Mouse (Mus musculus) spleen, adult 12 weeks (tissue): ENCODE data around the gene Runx3.
"Not testable (repeated sequence)": the region's sequence is repeated elsewhere in the genome, so short reads cannot be mapped to it uniquely, and the experiment has no call there.

ENCODE experiments used
- DNase-seq: peaks from one replicate; pipeline ENCODE4 v3.0.0; 2022; ENCODE audit warnings: low spot score

Gene Runx3

DNA sequence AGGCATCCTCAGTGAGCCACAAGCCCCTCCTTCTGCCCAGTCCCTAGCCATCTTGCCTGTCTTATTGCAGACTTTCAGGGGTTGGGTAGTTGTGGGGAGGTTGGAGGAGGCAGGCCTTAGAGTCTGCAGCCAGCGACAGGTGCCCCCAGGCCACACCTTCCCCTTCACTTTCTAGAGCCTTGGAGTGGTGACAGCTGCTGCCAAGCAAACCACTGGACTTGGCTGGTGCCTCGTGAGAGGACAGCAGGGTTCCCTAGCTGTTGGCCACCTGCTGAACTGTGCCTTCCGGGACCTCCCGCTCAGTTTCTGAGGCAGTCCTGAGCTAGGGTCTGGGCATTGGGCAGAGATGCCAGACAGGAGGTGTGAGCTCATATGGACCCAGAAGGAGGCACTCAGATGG lies 49.0 kb downstream of the Runx3 start:
- DNase-seq = no peak

DNA sequence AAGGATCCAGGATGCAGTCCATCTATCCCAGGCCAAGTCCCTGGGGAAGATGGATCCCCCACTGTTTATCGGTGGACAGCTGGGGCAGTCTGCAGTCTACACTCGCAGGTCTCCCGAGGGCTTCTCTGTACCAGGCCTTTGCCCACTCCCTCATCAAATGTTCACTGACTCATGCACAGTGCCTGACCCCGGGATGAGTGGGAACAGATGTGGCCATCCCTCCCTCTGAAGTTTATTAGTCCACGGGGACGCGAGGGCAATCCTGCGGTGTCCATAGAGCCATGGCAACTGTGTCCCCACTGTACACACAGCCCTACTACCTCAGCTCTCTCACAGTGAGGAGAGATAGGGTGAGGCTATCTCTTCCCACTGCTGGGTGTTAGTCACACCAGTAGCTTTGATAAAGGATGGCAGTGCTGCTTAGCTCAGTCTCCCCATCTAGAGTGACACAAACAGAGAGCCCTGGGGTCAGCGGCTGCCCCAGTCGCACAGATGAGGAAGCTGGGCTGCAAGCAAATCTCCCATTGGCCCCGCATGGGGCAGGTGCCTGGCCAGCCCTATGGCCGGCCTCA lies 50.9 kb downstream of the Runx3 start:
- no peak for DNase-seq

DNA sequence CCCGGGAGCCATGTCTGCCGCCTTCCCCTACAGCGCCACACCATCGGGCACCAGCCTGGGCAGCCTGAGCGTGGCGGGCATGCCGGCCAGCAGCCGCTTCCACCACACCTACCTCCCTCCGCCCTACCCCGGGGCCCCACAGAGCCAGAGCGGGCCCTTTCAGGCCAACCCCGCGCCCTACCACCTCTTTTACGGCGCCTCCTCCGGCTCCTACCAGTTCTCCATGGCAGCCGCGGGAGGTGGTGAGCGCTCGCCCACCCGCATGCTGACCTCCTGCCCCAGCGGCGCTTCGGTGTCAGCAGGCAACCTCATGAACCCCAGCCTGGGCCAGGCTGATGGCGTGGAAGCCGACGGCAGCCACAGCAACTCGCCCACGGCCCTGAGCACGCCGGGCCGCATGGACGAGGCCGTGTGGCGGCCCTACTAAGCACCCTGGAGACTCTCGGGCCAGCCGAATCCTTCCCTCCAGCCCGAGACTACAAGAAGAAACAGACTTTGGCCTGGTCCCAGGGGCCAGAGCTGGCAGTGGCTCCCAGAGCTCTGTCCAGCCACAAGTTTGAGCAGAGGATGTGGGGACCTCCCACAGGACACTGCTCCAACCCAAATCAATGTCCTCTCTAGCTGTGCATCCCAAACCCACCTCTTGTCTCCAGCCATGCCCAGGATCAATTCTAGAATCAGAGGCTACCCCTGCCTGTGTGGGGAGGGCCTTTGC lies 55.1 kb downstream of the Runx3 start:
- no peak for DNase-seq

DNA sequence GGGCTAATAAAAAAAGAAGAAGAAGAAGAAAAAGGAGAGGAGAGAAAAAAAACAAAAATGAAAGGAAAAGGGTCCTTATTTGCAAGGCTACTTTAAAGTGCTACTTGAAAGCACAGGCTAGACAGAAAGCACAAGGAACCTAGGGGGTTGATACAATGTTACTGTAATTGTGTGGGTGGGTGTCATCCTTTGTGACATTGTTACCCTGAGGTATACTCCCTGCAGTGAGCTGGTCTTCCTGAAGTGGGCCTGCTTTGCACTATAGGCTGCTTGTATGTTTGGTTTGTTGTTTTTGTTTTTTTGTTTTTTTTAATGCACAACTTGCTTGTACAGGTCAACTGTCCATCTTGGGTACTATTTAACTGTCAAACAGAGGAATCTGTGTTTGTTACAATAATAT lies 57.1 kb downstream of the Runx3 start:
- DNase-seq = no peak

DNA sequence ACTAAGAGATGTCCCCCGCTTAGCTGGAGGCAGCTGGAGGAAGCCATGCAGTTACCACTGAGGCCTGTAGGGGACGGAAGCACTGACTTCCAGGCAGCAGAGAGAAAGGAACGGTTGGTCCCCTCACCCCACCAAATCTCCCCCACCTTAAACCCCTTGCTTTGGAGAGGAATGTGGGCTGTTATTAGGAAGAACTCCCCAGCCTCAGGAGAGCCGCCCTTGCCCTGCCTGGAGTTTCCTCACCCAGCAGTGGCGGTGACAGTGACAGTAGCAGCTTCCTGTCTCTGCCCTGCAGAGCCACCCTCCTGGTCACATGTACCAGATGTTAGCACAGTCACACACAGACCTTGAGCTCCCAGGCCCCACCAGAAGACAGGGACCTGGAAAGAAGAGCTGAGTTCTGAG lies 58.6 kb downstream of the Runx3 start:
- DNase-seq = no peak

DNA sequence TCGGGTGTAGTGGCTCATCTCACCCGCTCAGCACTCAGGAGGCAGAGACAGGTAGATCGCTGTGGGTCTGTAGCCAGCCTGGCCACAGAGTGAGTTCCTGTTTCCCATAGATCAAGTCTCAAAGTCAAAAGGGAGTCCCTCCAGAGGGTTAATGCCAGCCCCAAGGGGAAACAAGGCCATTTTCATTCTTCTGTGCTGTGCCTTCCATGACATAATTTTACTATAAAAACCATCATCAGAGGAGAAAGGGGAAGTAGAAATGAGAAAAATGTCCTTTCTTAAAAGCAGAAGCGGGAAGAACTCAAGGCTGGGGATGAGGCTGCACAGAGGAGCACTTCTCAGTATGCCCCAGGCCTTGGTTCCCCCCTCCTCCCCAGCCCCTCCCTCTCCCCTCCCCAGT lies 61.4 kb downstream of the Runx3 start:
- no peak for DNase-seq

DNA sequence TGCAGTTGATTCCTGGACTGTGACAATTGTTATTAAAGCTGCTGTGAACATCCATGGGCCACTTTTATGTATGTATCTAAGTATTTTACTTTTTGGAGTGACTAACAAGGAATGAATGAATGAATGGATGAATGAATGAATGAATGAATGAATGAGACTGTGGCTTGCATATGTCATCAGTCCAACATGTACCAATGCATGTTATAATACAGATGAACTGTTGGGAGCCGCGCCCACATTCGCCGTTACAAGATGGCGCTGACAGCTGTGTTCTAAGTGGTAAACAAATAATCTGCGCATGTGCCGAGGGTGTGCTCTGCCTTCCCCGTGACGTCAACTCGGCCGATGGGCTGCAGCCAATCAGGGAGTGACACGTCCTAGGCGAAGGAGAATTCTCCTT lies 63.8 kb downstream of the Runx3 start:
- not testable (repeated sequence) for DNase-seq

DNA sequence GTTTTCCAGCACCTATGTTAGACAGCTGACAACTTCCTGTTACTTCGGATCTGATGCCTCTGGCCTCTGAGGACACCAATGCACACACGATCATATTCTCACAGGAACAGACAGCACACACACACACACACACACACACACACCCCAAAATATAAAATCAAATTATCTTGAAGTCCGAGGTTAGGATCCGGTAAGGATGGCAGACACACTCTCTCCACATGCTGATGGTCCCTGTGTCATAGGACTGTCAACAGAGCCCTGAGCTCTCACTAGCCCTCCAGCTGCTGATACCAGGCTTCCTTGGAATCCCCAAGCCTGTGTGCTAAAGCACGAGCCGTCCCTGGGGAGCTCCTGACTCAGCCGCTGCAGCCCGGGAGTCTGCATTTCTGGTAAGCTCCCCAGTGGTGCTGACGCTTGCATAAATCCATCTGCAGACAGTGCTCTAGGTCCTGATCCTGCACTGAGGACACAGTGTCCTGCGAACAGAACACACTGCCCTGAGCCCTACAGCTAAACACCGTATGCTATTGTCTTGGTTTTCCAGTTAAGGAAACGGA lies 69.1 kb downstream of the Runx3 start:
- DNase-seq = no peak

DNA sequence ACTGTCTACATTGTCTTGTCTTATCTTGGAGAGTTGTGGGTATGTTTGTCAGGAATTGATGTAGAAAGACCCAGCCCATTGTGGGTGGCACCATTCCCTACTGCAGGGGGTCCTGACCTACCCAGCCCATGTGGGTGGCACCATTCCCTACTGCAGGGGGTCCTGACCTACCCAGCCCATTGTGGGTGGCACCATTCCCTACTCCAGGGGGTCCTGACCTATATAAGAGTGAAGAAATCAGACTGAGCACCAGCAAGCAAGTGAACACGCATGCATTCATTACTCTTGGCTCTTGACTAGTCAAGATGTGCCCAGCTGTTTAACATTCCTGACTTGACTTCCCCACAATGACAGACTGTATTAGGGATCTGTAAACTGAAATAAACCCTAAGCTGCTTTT lies 69.9 kb downstream of the Runx3 start:
- no peak for DNase-seq

DNA sequence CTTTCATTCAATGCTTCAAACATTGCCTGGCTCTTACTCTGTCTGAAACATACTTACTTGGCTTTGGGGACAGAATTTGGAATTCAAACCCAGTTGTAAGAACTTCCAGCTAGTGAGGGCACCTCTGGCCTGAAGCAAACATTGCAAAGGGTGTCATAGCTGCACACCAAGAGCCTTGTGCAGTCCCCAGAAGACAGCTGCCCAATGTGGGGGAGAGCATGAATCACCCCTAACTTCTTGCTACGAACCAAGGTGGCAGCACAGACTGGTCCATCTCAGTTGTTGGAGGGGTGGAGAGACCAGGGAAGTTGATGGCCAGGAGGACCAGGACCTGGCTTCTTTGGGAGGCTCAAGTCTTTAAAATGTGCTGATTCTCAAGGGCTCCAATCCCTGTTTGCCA lies 70.7 kb downstream of the Runx3 start:
- no peak for DNase-seq

DNA sequence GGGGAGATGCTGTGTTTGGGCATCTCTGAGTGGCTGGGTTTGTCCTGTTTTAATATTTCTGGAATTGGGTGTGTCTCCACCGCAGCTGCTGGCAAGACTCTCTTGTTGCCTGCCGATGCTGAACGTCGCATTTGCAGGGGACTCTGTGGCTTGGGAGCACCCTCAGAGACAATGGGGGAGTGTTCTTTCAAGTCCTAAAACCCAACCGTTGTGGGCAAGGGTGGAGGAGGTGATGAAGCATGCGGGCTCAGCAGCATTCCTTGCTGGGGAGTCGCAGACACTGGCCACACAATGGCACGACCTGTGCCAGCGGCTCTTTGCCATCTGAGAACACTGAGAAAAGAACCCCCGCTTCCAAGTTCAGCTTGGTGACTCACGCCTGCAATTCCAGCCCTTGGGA lies 71.2 kb downstream of the Runx3 start:
- DNase-seq = no peak

DNA sequence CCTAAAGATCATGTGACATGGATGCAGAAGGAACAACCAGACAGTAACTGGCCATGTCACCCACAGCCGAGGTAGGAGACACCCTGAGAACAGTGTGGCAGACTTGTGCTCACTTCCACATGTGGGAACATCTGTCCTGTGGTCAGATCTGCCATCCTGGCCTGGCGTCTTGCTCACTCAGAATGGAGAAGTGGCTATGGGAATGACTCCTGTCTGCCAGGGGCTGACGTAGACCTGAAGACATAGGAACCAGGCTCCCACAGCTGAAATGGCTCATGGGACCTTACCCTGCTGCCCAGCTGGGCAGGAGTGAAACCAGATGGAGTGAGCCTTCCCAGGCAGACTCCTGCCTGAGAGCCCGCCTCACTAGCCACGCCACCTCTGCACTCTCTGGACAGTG lies 72.4 kb downstream of the Runx3 start:
- no peak for DNase-seq

DNA sequence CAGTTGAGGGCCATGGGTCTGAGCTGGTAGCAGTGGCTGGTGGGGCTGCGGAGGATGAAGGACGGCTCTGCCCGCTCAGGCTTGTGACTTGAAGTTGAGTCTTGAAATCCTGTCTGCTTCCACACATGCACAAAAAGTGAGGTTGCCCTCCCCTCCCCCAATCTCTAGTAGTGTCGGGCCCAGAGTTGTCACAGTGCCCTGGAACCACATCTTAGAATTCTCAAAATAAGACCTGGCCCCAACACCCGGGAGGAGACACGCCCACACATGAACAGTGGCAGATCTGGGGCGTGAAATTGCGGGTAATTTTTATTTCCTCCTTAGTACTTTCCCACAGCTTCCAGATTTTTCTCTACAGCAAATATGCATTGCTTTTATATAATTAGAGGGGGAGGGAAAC lies 77.4 kb downstream of the Runx3 start:
- DNase-seq = no peak

DNA sequence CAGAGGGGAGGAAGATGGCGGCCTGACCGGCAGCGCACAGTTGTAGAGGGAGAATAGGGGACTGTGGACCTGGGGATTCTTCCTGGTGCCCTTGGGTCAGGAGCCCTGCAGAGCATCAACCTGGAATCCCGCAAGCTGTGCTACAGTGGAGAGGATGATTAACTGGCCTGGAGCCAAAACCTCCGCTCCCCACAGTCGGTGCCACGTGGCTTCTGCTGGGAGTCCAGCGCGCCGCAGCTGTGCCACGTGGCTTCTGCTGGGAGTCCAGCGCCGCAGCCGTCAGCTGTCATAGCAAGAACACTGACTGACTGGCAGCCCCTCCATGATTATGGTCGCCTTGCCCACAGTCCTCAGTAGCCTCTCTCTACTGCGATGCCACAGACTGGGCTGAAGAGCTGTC lies 81.3 kb downstream of the Runx3 start:
- DNase-seq = no peak

DNA sequence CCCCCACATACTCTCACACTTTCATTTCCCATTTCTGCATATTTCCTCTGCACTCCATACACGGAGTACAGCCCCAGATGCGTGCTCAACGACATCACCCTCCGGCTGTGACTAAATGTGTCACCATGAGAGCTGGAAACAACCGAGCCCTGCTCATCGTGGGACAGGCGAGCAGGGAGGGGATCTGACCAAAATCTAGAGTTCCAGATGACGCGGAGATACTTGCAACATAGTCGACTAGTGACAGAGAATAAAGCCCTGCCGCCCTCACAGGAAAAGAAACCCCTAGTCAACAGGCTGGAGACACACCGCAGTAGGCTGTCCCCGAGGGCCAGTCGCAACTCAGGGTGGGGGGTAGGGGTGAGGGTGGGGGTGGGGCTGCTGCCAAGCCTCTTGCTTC lies 82.8 kb downstream of the Runx3 start:
- peak; percentile 27 for DNase-seq

DNA sequence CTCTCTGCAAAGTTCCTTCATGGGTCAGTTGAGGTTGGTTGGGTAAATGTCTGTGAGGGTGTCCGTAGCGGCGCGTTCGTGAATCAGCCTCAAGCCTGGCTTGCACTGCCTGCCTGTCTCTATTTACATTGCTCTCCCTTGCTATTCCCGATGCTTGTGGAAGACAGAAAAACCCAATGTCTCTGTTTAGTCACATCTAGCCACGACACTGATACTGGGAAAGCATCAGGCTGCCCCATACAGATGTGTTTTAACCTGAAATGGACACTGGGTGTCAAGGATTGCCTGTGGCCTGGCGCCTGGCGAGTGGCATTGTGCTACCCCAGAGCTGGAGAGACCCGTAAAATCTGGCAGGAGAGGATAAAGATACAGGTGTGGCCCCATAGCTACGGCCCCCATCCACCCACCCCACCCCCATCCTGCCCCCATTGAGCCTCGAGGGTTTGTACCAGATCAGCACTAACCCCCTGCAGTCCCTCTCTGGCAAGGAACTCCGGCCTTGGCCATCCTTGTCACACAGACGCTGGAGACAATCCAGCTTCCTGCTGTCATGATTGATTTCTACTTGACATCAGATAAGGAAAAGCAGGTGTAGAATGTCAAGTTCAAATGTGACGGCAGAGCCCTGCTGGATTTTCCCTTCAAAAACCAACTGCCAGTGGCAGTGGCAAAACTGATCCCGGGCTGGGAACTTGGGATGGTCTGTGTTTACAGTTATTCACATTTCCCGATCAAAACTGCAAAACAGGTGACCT lies 83.5 kb downstream of the Runx3 start:
- no peak for DNase-seq

DNA sequence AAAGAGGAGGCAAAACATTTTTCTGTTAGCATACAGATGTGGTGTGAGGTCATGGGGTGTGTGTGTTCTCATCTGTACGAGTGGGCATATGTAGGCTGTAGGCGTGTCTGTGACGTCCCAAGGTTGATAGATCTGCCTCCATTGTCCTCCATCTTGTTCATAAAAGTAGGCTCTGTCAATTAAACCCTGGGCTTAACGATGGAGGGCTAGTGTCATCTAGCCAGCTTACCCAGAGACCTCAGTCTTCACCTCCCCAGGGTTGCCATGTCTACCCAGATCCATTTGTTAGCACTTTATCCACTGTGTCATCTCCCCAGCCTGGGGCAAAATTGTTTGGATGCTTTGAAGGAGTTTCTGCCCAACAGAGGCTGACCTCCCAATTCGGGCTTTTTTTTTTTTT lies 84.2 kb downstream of the Runx3 start:
- no peak for DNase-seq

DNA sequence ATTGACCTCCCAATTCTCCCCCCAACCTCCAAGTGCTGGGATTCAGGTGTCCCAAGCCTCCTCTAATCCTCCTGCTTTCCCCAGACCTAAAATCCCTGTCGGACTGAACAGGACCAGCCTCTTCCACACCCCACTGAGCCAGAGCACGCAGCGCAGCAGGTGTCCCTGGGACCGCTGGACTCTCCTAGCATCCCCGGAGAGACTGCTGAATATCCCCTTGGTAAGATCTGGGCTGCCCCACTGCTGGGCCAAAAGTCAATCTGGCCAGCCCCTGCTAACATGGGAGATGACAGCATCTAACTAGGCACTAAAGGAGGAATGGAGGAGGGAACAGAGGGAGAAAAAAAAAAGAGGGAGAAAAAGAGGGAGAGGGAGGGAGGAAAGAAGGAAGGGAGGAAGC lies 84.8 kb downstream of the Runx3 start:
- DNase-seq = no peak

DNA sequence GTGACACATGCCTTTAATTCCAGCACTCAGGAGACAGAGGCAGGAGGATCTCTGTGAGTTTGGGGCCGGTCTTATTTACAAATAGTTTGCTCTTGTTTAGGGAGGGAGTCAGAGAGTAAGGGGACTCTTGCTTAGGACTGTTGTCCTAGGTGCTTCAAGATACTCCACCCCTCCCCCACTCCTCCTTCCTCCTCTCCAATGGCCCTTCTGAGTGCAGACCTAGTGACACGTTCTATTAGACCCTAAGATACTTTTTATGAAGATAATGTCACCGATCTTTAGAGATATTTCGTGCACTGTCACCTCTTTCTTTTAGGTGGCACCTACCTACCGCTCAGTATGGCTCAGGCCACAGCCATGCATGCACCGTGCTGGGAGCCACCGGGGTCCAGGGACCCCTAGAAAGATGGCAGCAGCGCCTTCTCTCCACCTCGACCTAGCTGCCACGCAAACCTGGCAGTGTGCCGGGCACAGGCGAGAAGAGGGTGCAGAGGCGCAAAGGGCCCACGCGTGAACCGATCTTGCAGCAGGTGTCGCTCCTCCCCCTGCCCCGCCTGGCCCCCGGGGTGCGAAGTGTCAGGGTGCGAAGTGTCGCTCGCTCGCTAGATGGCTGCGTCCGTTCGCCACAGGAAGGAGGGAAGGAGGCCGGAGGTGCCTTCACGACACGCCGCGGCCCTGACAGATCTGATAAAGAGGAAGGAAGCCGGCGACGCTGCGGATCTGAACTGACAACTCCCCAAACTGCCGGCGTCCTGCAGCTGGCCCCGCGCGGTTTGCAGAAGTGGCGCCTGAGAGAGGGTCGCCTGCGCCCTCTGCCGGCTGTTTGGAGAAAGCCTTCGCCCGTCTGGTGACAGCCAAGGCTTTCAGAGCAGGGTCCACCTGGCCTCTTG lies 85.5 kb downstream of the Runx3 start:
- DNase-seq = peak; percentile 76

DNA sequence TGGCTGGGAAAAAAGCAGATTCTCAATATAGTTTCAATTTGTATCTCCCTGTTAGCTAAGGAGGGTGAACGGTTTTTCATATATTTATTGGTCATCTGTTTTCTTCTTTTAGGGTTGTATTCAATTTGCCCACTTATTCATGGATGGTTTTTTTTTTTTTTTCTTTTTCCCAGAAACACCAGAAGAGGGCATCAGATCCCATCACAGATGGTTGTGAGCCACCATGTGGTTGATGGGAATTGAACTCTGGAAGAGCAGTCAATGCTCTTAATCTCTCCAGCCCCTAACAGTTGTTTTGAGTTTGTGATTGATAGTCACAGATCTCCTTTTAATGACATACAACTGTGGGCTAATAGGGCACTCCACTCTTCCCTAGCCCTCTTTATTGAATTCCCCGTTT lies 89.4 kb downstream of the Runx3 start:
- DNase-seq = no peak

DNA sequence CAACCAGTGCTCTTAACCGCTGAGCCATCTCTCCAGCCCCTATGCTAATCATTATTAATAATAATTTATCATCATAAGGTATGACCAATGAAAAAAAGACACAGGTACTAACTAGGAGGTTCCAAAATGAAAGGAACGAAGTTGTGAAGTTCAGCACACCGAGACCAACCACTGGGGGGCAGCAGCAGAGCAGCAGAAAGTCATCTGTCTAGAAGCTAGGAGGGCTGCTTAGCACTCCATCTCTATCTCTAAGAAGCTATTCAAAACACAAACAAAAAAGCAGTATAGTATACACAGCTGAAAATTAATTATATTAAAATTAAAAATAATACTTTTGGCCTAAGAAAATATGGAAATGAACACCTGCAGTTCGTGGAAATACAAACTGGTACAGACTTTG lies 99.2 kb downstream of the Runx3 start:
- DNase-seq = peak; percentile 44

DNA sequence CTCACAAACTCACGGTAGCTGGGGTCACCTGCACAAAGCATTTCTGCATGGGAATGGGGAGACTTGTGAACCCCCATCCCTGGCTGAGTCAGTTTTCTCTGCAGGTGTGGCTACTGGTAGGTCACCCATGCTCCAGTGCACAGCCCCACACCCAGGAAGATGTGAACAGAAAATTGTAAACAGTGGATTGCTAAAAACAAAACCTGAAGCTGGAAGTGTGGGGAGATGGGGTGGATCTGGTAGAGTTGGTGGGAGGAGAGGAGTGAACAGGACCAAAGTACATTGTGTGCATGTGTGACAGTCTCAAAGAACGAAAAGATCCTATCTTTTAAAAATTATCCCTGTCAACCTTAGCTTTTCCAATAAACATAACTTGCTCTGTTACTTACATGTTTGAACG lies 100.2 kb downstream of the Runx3 start:
- DNase-seq = no peak
